8 mouse cellular contexts compared by ENCODE assay signal in the genomic region with DNA sequence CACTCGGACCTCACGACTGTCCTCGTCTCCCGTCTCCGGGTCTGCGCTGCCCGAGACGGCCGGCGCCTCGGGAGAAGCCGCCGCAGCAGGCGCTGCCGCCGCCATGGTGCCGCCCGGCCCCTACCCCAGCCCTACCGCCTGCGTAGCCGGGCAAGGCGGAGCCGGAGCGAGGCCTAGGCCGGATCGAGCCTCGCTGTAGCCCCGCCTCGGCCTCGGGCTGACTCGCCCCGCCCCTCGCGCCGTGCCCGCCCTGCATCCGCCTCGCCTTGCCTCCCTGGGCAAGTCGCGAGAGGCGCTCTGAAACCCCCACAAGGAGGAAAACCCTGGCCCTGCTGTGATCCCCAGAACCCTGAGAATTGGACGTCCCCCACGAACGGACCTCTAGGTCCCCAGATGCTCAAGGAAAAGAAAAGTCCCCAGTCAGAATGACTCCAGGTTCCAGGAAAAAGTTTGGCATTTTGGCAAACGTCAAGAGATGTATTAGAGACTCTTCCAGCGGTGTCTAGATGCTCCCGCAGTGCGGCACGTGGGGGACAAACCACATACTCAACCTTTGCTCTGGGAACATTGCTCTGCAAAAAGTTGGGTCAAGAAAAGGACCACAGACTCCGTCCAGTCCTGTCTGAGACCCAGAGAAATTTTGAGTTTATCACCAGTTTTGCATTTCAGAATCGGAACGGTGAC. TPM values are rescaled to one million over a fixed set of nuclear protein-coding genes. Genes with fewer than 3 reads are reported as not detected.
DNase-seq lines count a peak whose midpoint lies in the region; ATAC-seq and TF ChIP-seq lines count a peak whose summit lies in the region.

Rasa2 (minus strand) TSS at position 229 of the 684 bp plus-strand sequence.

- H3K9ac ChIP-seq in heart, embryonic 14.5 days (ENCODE audit: low read length): peak within 1 kb of the TSS; percentile 98
- H3K9ac ChIP-seq in liver, embryonic 14.5 days (replicated peaks): peak within 1 kb of the TSS; percentile 71
- peak within 1 kb of the TSS; percentile 88 for H3K9ac ChIP-seq in neural tube, embryonic 11.5 days (ENCODE audit: low read length)
- H3K9ac ChIP-seq in stomach, postnatal 0 days (ENCODE audit: low read length): peak within 1 kb of the TSS; percentile 100

- H3K36me3 ChIP-seq in heart, embryonic 14.5 days (ENCODE audit: control insufficient read depth, insufficient read depth, low read length): no peaks in the 10 kb centered on the region
- H3K36me3 ChIP-seq in liver, embryonic 14.5 days (replicated peaks; ENCODE audit: control insufficient read depth, insufficient read depth, low read depth): no peaks in the 10 kb centered on the region
- H3K36me3 ChIP-seq in neural tube, embryonic 11.5 days (ENCODE audit: control insufficient read depth, insufficient read depth, low read length): no peaks in the 10 kb centered on the region
- no peaks in the 10 kb centered on the region for H3K36me3 ChIP-seq in stomach, postnatal 0 days (ENCODE audit: control insufficient read depth, insufficient read depth, low read length)

- H3K9me3 ChIP-seq in heart, embryonic 14.5 days (ENCODE audit: control insufficient read depth, low read length): no peaks in the 10 kb centered on the region
- no peaks in the 10 kb centered on the region for H3K9me3 ChIP-seq in liver, embryonic 14.5 days (ENCODE audit: control insufficient read depth, low read length)
- no peaks in the 10 kb centered on the region for H3K9me3 ChIP-seq in neural tube, embryonic 11.5 days (ENCODE audit: control insufficient read depth, low read length)
- no peaks in the 10 kb centered on the region for H3K9me3 ChIP-seq in stomach, postnatal 0 days (ENCODE audit: control insufficient read depth, low read length)

- H3K27ac ChIP-seq in brown adipose tissue, adult 24 weeks (replicated peaks; ENCODE audit: low read depth, low read length): no peak within 1 kb of the TSS; the same call in 1 of the 2 replicates
- H3K27ac ChIP-seq in heart, embryonic 14.5 days (replicated peaks in 1 of 2; ENCODE audit: control insufficient read depth in 1 of 2, insufficient read depth in 1 of 2, low read depth in 2 of 2, low read length in 2 of 2): peak within 1 kb of the TSS; percentile 87 to 97
- no peak within 1 kb of the TSS for H3K27ac ChIP-seq in liver, embryonic 14.5 days
- peak within 1 kb of the TSS; percentile 98 for H3K27ac ChIP-seq in neural tube, embryonic 11.5 days (ENCODE audit: low read depth, low read length)
- H3K27ac ChIP-seq in stomach, postnatal 0 days (replicated peaks): peak within 1 kb of the TSS; percentile 99

- no peak for TF ChIP-seq EP300 in liver, embryonic 14.5 days (IDR thresholded peaks at IDR 0.05; ENCODE audit: low read depth)
- TF ChIP-seq EP300 in stomach, postnatal 0 days (optimal IDR thresholded peaks at IDR 0.05): no peak

- no peak for TF ChIP-seq CTCF in liver, embryonic 14.5 days (IDR thresholded peaks at IDR 0.05; ENCODE audit: low read depth)
- TF ChIP-seq CTCF in stomach, postnatal 0 days (IDR thresholded peaks at IDR 0.05; ENCODE audit: low read depth): no peak

- H3K4me3 ChIP-seq in brown adipose tissue, adult 24 weeks (ENCODE audit: insufficient read depth, low read depth, low read length): peak within 1 kb of the TSS; percentile 68
- peak within 1 kb of the TSS; percentile 96 to 97 for H3K4me3 ChIP-seq in heart, embryonic 14.5 days (ENCODE audit: control insufficient read depth in 1 of 2, insufficient read depth in 1 of 2, low read depth in 1 of 2, low read length in 2 of 2)
- H3K4me3 ChIP-seq in liver, embryonic 14.5 days (ENCODE audit: insufficient read depth in 1 of 2, low read depth in 2 of 2, low read length in 2 of 2): peak within 1 kb of the TSS; percentile 83
- H3K4me3 ChIP-seq in neural tube, embryonic 11.5 days (ENCODE audit: low read depth, low read length): peak within 1 kb of the TSS; percentile 70
- peak within 1 kb of the TSS; percentile 99 for H3K4me3 ChIP-seq in stomach, postnatal 0 days (ENCODE audit: low read depth, low read length)

- DNase-seq in CD4-positive, CD25-positive, alpha-beta regulatory T cell, adult 2 months (ENCODE audit: low read depth, low spot score): peak; percentile 97
- DNase-seq in fibroblast of lung, adult 2 months (ENCODE audit: low read depth): peak; percentile 68
- DNase-seq in kidney, postnatal 25 days: peak; percentile 93 to 97
- DNase-seq in liver, embryonic 14.5 days (ENCODE audit: low read depth in 3 of 3, low spot score in 3 of 3): peak; percentile 61 to 71 (median 66)
- DNase-seq in neural tube, embryonic 11.5 days (ENCODE audit: low spot score): peak; percentile 93
- peak; percentile 96 for DNase-seq in stomach, postnatal 0 days (ENCODE audit: low spot score)

- 2% methylated on average over 45 of the region's 52 CpGs for WGBS in heart, embryonic 14.5 days
- 4% methylated on average over 42 of the region's 52 CpGs for WGBS in liver, embryonic 14.5 days (ENCODE audit: insufficient replicate concordance)
- 3% methylated on average over 52 of the region's 52 CpGs for WGBS in neural tube, embryonic 11.5 days
- 3% methylated on average over 48 of the region's 52 CpGs for WGBS in stomach, postnatal 0 days

- peak; percentile 98 for ATAC-seq in heart, embryonic 14.5 days (ENCODE audit: insufficient number of reproducible peaks, insufficient read depth, low FRiP score, low read depth)
- peak; percentile 98 for ATAC-seq in liver, embryonic 14.5 days (ENCODE audit: insufficient read depth)
- peak; percentile 99 for ATAC-seq in neural tube, embryonic 11.5 days (ENCODE audit: insufficient read depth, low FRiP score, low TSS enrichment)
- ATAC-seq in stomach, postnatal 0 days (ENCODE audit: low FRiP score, low TSS enrichment): peak; percentile 97

- no peaks in the 10 kb centered on the region for H3K4me1 ChIP-seq in brown adipose tissue, adult 24 weeks (ENCODE audit: control insufficient read depth, insufficient read depth, insufficient read length, low read length)
- peaks cover 8 to 12% of the 10 kb centered on the region in 2 experiments for H3K4me1 ChIP-seq in heart, embryonic 14.5 days (ENCODE audit: control insufficient read depth in 2 of 2, insufficient read depth in 2 of 2, low read length in 2 of 2)
- H3K4me1 ChIP-seq in liver, embryonic 14.5 days (replicated peaks; ENCODE audit: control insufficient read depth in 2 of 2, insufficient read depth in 2 of 2, low read length in 1 of 2): peaks cover 3 to 25% of the 10 kb centered on the region in 2 experiments
- 0 out of 2 replicates have a peak, but pooled peaks cover 3% of the 10 kb centered on the region for H3K4me1 ChIP-seq in neural tube, embryonic 11.5 days (ENCODE audit: control insufficient read depth, insufficient read depth, low read length)
- no peaks in the 10 kb centered on the region for H3K4me1 ChIP-seq in stomach, postnatal 0 days (replicated peaks; ENCODE audit: control insufficient read depth, insufficient read depth)

- no peaks in the 10 kb centered on the region; the same call in 1 of the 2 replicates for H3K27me3 ChIP-seq in heart, embryonic 14.5 days (ENCODE audit: control insufficient read depth, insufficient read depth, low read length)
- H3K27me3 ChIP-seq in liver, embryonic 14.5 days (ENCODE audit: control insufficient read depth, insufficient read depth, low read length): peaks cover 19% of the 10 kb centered on the region
- H3K27me3 ChIP-seq in neural tube, embryonic 11.5 days (ENCODE audit: control insufficient read depth, insufficient read depth, low read length): 0 out of 2 replicates have a peak, but pooled peaks cover 2% of the 10 kb centered on the region
- no peaks in the 10 kb centered on the region for H3K27me3 ChIP-seq in stomach, postnatal 0 days (ENCODE audit: control insufficient read depth, insufficient read depth, low read length)

- peak within 1 kb of the TSS; percentile 74 for H3K4me2 ChIP-seq in heart, embryonic 14.5 days (ENCODE audit: low read length)
- H3K4me2 ChIP-seq in liver, embryonic 14.5 days (ENCODE audit: low read depth): peak within 1 kb of the TSS; percentile 91
- H3K4me2 ChIP-seq in neural tube, embryonic 11.5 days (ENCODE audit: low read depth): peak within 1 kb of the TSS; percentile 72
- H3K4me2 ChIP-seq in stomach, postnatal 0 days (replicated peaks; ENCODE audit: low read depth): peak within 1 kb of the TSS; percentile 91

RNA-seq across cellular contexts. Expression of gene Rasa2, which starts in this region (rescaled TPM):
- 2.6 and 5.7 TPM in 2 replicates for polyA plus RNA-seq in brown adipose tissue, adult 24 weeks (2012; ENCODE audit: insufficient read depth, insufficient read length, missing spikeins)
- polyA plus RNA-seq in heart, embryonic 14.5 days (2014; fragmentation: Nextera tagmentation; extraction: Ambion mirVana): 12.6 and 14.2 TPM in 2 replicates
- polyA plus RNA-seq in liver, embryonic 14.5 days (2012; rRNA removed): 0.63 and 0.84 TPM in 2 replicates
- 1.3 and 2.3 TPM in 2 replicates for polyA plus RNA-seq in liver, embryonic 14.5 days (2014; fragmentation: Nextera tagmentation; extraction: Ambion mirVana)
- polyA plus RNA-seq in neural tube, embryonic 11.5 days (2014; fragmentation: Nextera tagmentation; extraction: Ambion mirVana): 15.7 and 16.7 TPM in 2 replicates
- polyA plus RNA-seq in stomach, postnatal 0 days (2015; fragmentation: Nextera tagmentation; extraction: Ambion mirVana): 12.2 and 12.5 TPM in 2 replicates

Comparison
In these comparisons a context has a peak if more than half of its experiments do, and no peak if none do; other contexts are left out.
1. H3K27ac ChIP-seq: peak in heart, embryonic 14.5 days (2 of 2), neural tube, embryonic 11.5 days (single experiment) and stomach, postnatal 0 days (single experiment); none in brown adipose tissue, adult 24 weeks (single experiment) and liver, embryonic 14.5 days (single experiment).
2. Peak in every context shown above with its lines, with median percentiles within 50 percentile points of each other: DNase-seq, H3K4me3 ChIP-seq, ATAC-seq, H3K4me2 ChIP-seq and H3K9ac ChIP-seq.